Mouse (Mus musculus) brain, adult 10 weeks (tissue): ENCODE data around the gene Heatr9. TPM values are rescaled to one million over a fixed set of nuclear protein-coding genes. Genes with fewer than 3 reads are reported as not detected.

Experiments used
- polyA plus RNA-seq: library from polyadenylated mRNA; stranded (reverse); fragments of 350-450 nt; fragmentation: Illumina TruSeq; extraction: RNeasy Lipid Tissue Mini Kit (QIAGEN cat#74804); gene quantifications from one replicate; pipeline ENCODE4 v1.2.3, GENCODE M21; 2015; ENCODE audit warnings: low read depth, low replicate concordance

Heatr9 gene
- not detected for polyA plus RNA-seq

DNA sequence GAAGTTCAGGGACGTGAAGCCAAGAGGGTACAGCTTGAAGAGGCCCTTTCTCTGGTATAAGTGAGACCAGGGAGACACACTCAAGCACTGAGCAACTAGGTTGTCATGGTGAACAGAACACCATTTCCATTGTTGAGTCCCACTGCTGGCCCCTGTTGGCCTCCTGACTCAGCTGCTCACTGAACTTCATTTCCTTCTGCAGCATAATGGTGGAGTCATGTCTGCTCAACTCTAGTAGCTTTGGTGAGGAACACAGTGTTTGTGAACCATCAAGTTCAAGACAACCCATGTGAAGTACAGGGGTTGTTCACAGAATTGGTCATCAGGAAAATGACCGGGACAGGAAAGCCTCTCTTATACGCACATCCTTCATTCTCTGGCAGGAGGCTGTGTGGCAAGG, at the start of gene Heatr9:
Gene Heatr9, minus strand, starts transcription at position 101 of the 400 bp plus-strand sequence.

DNA sequence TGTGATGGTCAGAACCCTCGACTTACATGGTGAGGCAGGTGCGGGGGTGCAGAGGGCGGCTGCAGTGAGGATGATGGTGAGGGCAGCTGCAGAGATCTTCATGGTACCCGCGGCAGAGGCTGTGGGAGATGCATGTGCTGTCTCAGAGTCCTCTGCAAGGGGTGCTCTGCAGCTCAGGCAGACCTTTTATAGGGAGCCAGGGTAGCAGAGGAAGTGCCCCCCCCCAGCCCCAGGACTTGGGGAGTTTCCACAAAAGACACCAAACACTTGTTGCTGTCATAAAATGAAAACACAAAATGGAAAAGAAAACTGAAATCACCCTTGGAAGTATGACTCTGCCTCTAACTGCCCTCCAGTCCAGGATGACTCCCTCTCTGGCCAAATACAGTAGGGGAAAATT, 8.4 kb upstream of the Heatr9 start, which contains the start of gene Ccl5:
Gene Ccl5, minus strand, starts transcription at position 159 of the 400 bp plus-strand sequence.

DNA sequence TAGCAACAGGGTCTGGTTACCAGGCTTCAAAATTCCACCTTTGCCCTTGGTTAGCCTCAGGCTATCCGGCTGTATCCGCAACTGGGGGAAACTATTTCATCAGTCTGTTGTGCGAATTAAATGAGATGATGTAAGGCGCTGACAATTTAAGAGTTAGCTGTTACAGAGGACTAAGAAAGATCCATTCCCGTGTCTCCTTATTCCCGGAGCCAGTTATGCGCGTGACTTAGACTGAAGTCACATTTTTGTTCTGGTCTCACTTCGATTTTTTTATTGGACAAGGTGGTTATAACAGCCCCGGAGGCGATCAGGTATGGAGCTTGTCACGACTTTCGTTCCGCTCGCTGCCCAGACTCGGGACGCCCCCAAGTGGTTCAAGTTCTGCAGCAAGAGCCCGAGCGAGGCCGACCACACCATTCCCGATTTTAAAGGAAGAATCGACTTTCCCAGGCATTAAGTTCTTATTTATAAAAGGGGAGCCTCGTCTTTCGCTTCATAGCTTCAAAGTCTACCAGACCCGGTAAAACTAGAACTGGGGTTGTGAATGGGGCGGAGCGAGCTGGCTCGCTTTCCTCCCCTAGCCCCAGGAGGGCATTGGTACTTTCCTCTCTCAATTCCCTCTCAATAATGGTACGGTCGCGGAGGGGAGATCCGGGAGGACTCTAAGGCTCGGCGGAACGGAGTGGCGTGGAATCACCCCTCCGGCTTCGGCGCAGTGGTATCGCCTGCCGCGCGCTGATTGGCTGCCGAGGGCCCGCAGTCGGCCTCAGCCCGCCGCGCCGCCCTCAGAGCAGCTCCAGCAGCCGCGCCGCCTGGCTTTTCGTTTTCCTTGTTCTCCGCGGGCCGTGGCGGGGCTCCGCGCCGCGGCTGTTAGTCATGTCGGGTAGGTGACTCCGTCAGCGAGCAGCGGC, 49.4 kb downstream of the Heatr9 start, which contains the start of gene Taf15:
Gene Taf15, plus strand, starts transcription at position 763 of the 911 bp plus-strand sequence.

DNA sequence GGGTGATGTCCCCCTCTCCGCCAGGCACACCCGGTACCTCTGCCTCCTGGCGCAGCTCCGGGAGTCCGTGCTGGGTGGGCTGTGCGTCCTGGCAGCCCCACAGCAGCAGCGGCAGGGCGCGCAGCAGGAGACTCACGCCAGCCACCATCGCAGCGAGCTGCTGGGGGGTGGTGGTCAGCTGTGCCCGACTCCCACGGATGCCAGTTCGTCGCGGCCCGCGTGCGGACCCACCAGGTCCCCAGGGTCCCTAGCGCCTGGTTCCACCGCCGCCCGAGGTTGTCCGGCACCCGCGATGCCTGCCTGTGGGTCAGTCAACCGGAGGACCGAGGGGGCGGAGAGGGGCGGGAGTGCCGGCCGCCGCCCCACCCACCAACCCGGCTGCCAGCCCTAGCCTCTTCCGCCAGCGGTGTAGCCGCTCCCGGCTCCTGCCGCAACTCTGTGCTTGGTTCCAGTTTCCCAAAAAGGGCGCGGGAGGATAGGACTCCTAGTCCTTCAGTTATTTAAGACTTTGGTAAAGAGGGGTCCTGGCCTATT, 59.2 kb downstream of the Heatr9 start, which contains the start of gene Mmp28:
Gene Mmp28, minus strand, starts transcription at position 361 of the 534 bp plus-strand sequence.

Other genes with a start within 250 kb of the Heatr9 start
- not detected for gene Slfn14, start 235.4 kb downstream of the Heatr9 start, polyA plus RNA-seq
- 152 TPM for gene Ap2b1, start 223.2 kb downstream of the Heatr9 start, polyA plus RNA-seq
- gene Pex12, start 219.6 kb downstream of the Heatr9 start, polyA plus RNA-seq = 8.5 TPM
- gene Rasl10b, start 113.0 kb downstream of the Heatr9 start, polyA plus RNA-seq = 199 TPM
- 0.39 TPM for gene Gas2l2, start 92.7 kb downstream of the Heatr9 start, polyA plus RNA-seq
- 0.70 TPM for gene 1700020L24Rik, start 84.5 kb downstream of the Heatr9 start, polyA plus RNA-seq
- gene Mmp28, start 59.1 kb downstream of the Heatr9 start, polyA plus RNA-seq = 2.2 TPM
- 48.3 TPM for gene Taf15, start 49.1 kb downstream of the Heatr9 start, polyA plus RNA-seq
- gene Ccl5, start 8.3 kb upstream of the Heatr9 start, polyA plus RNA-seq = not detected
- 3.1 TPM for gene Ccl9, start 56.5 kb upstream of the Heatr9 start, polyA plus RNA-seq
- gene Ccl6, start 70.9 kb upstream of the Heatr9 start, polyA plus RNA-seq = 2.6 TPM
- gene Rpl9-ps1, start 123.4 kb upstream of the Heatr9 start, polyA plus RNA-seq = not detected
- not detected for gene Ccl3, start 127.2 kb upstream of the Heatr9 start, polyA plus RNA-seq
- not detected for gene Ccl4, start 140.4 kb upstream of the Heatr9 start, polyA plus RNA-seq
- 1.2 TPM for gene Wfdc17, start 181.8 kb upstream of the Heatr9 start, polyA plus RNA-seq
- gene Wfdc18, start 186.8 kb upstream of the Heatr9 start, polyA plus RNA-seq = 6.4 TPM
- not detected for gene Wfdc21, start 224.8 kb upstream of the Heatr9 start, polyA plus RNA-seq
- gene Heatr6, start 231.5 kb upstream of the Heatr9 start, polyA plus RNA-seq = 9.1 TPM